Mouse (Mus musculus): ENCODE data around the gene Mocs3. TPM values are rescaled to one million over a fixed set of nuclear protein-coding genes. Genes with fewer than 3 reads are reported as not detected.

Gene Mocs3
- polyA plus RNA-seq, 1 experiment, result 12.1 TPM

Other genes with a start within 250 kb of the Mocs3 start
- 1.6 and 2.1 TPM in 2 replicates for gene Ripor3, start 220.0 kb upstream of the Mocs3 start, polyA plus RNA-seq (2012; rRNA removed)
- 8.9 and 13.0 TPM in 2 replicates for gene Pard6b, start 149.6 kb upstream of the Mocs3 start, polyA plus RNA-seq (2012; rRNA removed)
- gene Adnp, start 23.5 kb upstream of the Mocs3 start, polyA plus RNA-seq (2012; rRNA removed), result 15.4 and 21.9 TPM in 2 replicates
- 7.6 and 9.5 TPM in 2 replicates for gene Gm20716, start 258 bp upstream of the Mocs3 start, polyA plus RNA-seq (2012; rRNA removed)
- 25.7 and 43.2 TPM in 2 replicates for gene Dpm1, start within 50 bp of the Mocs3 start, polyA plus RNA-seq (2012; rRNA removed)
- 2.1 and 4.7 TPM in 2 replicates for gene Kcng1, start 51.1 kb downstream of the Mocs3 start, polyA plus RNA-seq (2012; rRNA removed)

Data from gonadal fat pad, adult 2 months (tissue).